Mouse (Mus musculus) C2C12 (cell line): ENCODE results near the gene Dusp9. TPM values are rescaled to one million over a fixed set of nuclear protein-coding genes. Genes with fewer than 3 reads are reported as not detected.

Experiments used
- H3K27me3 ChIP-seq: one replicate; pipeline ENCODE4 v1.6.1; 2011; ENCODE audit not compliant: control insufficient read depth, insufficient read depth, insufficient read length
- H3K36me3 ChIP-seq: one replicate; pipeline ENCODE4 v1.6.1; 2011; ENCODE audit not compliant: control insufficient read depth, insufficient read depth
- H3K4me3 ChIP-seq: one replicate; pipeline ENCODE4 v1.5.1; 2011; ENCODE audit warnings: mild to moderate bottlenecking, control low read depth; ENCODE audit not compliant: poor library complexity, insufficient read depth, severe bottlenecking
- H3K79me2 ChIP-seq: one replicate; pipeline ENCODE4 v1.6.1; 2011; ENCODE audit not compliant: control insufficient read depth, insufficient read depth
- H3K79me3 ChIP-seq: one replicate; pipeline ENCODE4 v1.6.1; 2011; ENCODE audit warnings: low read depth, control low read depth
- H3ac ChIP-seq: one replicate; pipeline ENCODE3; 2011; ENCODE audit warnings: low read depth; ENCODE audit not compliant: control insufficient read depth, insufficient read length
- CEBPB ChIP-seq: IDR thresholded peaks from one replicate; pipeline ENCODE4 v1.6.1; 2011; ENCODE audit warnings: low read depth, mild to moderate bottlenecking, control low read depth, moderate library complexity
- CTCF ChIP-seq: IDR thresholded peaks from one replicate; pipeline ENCODE4 v1.5.1; 2011; ENCODE audit not compliant: control insufficient read depth, insufficient read depth, insufficient read length
- FOSL1 ChIP-seq: IDR thresholded peaks from one replicate; pipeline ENCODE4 v1.8.0; 2011; ENCODE audit warnings: mild to moderate bottlenecking, low read length; ENCODE audit not compliant: poor library complexity, insufficient read depth, severe bottlenecking
- MAX ChIP-seq: IDR thresholded peaks from one replicate; pipeline ENCODE4 v1.6.1; 2011; ENCODE audit warnings: mild to moderate bottlenecking, control low read depth
- MYOD1 ChIP-seq: IDR thresholded peaks from one replicate; pipeline ENCODE4 v1.6.1; 2011; ENCODE audit warnings: low read depth; ENCODE audit not compliant: control insufficient read depth, insufficient read length
- MYOG ChIP-seq: IDR thresholded peaks from one replicate; pipeline ENCODE4 v1.6.1; 2011; ENCODE audit not compliant: control insufficient read depth, insufficient read length; ENCODE audit errors: extremely low read depth
- USF1 ChIP-seq: IDR thresholded peaks from one replicate; pipeline ENCODE4 v1.6.1; 2011; ENCODE audit warnings: low read depth, mild to moderate bottlenecking, control low read depth, moderate library complexity
- polyA plus RNA-seq: library from polyadenylated mRNA; unstranded; fragments of >200 nt; fragmentation: generic; extraction: Trizol; gene quantifications from one replicate; pipeline ENCODE4 v1.2.1, GENCODE M21; 2012; ENCODE audit warnings: missing spikeins

The Dusp9 gene
- polyA plus RNA-seq, 1 experiment = 22.3 TPM

- Histone ChIP-seq H3K79me2 (no peaks in the 10 kb centered on the region), H3K79me3 (no peaks in the 10 kb centered on the region), H3K36me3 (no peaks in the 10 kb centered on the region), H3K4me3 (no peak overlapping the region), H3ac (no peak overlapping the region), H3K27me3 (peaks cover 9% of the 10 kb centered on the region)
- TF ChIP-seq CTCF = no peak
- no peak for TF ChIP-seq MAX
- no peak for TF ChIP-seq CEBPB
- TF ChIP-seq MYOG = no peak
- no peak for TF ChIP-seq FOSL1
- TF ChIP-seq MYOD1 = no peak
- no peak for TF ChIP-seq USF1
Measured at GRCm38 (mm10) chrX:73658391-73658790, 19.2 kb downstream of the Dusp9 start.

DNA sequence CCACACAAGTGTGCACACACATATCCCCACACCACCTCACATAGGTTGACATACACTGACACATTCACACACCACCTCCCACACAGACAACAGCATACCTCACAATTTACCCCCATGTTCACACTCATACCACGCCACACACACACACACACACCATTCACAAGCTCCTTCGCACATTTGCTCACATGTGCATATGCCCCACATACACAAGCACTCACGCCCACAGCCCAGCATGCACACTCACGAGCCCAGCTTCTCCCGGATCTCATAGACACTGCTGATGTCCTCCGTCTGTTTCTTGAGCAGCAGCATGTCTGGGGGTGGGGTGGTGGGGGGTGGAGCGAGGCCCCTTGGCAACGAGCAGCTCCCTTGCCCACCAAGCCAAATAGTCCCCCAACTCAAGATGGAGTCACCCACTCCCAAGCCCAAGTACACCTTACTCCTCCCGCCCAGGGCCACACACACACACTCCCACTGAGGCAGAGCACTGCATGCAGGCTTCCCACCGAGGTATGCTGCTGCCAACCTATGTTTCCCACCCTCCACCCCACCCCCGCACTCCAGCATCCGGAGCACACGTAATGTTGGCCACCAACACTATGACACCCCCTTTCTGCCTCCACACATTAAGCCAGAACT is 19.8 kb downstream of the Dusp9 start:
- Histone ChIP-seq H3K27me3 (peaks cover 9% of the 10 kb centered on the region), H3ac (no peak overlapping the region), H3K79me3 (no peaks in the 10 kb centered on the region), H3K79me2 (no peaks in the 10 kb centered on the region), H3K36me3 (no peaks in the 10 kb centered on the region), H3K4me3 (no peak overlapping the region)
- TF ChIP-seq MAX (no peak), CTCF (no peak), MYOG (no peak), USF1 (no peak), FOSL1 (no peak), CEBPB (no peak), MYOD1 (no peak)

DNA sequence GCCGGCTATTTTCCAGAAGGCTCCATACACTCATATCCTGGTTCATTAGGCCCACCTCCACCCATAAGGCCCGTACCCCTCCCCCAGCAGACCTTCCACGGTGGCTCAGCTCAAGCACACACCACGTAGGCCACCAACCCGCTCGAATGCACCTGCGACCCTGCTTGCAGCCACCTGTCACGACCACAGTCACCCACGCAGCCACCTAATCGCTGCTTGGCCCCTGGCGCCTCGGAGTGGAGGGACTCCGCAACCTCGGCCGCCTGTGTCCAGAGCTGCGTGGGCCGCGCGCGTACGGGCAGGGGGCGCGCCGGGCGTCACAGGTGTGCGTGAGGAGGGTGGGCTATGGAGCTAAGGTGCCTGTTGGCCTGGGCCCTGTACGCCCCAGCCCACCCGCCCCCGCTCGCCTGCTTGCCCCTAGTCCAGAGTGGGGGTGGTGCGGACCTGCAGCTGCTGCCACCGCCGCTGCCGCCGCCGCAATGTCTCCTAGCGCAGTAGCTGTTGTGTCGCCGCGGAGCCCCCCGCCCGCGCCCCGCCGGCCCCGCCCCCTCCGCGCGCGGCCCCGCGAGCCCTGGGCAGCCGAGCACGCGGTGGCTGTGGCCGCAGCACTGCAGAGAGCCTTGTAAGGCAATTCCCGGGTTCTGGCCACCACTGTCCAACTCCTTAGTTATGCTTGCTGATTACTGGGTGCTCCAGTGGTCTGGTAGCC is 20.5 kb downstream of the Dusp9 start, which contains the start of gene Pnck:
TSS of gene Pnck (minus strand) at position 543 of the 709 bp plus-strand sequence.
- H3ac ChIP-seq = no peak within 1 kb of the TSS
- no peaks in the 10 kb centered on the region for H3K79me2 ChIP-seq
- no peaks in the 10 kb centered on the region for H3K79me3 ChIP-seq
- H3K27me3 ChIP-seq = peaks cover 9% of the 10 kb centered on the region
- no peaks in the 10 kb centered on the region for H3K36me3 ChIP-seq
- TF ChIP-seq CTCF = no peak
- TF ChIP-seq MYOD1 = no peak
- TF ChIP-seq MAX = no peak
- TF ChIP-seq USF1 = no peak
- no peak for TF ChIP-seq CEBPB
- no peak for TF ChIP-seq FOSL1
- no peak for TF ChIP-seq MYOG
- H3K4me3 ChIP-seq = no peak within 1 kb of the TSS

DNA sequence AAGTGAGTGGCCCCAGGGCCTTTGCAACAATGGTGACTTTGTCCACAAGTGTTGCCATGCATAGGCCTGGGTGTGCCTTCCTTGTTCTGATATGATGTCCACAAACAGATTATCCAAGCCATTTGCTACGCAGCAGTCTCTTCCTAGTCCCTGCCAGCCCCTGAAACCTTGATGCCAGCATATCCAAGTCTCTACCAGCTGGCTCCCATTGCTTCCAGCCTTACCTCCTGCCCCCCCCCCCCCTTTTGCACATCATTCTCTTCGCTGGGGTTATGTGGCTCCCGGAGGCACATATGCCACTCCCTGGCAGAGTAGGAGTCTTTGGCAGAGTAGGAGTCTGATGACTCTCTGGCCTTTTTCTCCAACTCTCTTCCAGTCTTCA is 21.1 kb downstream of the Dusp9 start:
- no peak for TF ChIP-seq FOSL1
- no peak for TF ChIP-seq USF1
- no peak for TF ChIP-seq MAX
- TF ChIP-seq MYOG = no peak
- TF ChIP-seq CTCF = no peak
- no peak for TF ChIP-seq CEBPB
- no peak for TF ChIP-seq MYOD1
- H3K27me3 ChIP-seq = peaks cover 9% of the 10 kb centered on the region

DNA sequence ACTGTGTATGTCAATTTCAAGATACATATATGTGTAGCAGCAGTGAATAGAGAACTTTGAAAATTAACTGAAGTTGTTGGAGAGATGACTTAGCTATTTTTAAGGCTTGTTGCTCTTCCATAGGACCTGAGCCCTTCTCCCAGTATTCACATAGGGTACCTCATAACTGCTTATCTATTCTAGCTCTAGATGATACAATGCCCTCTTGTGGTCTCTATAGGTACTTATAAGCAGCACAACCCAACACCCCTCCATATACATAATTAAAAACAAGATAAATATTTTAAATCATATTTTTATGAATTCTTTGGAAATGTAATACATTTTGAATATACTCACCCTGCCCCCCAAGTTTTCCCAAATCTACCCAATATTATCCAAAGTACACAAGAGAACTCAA is 23.9 kb downstream of the Dusp9 start:
- H3K79me3 ChIP-seq = no peaks in the 10 kb centered on the region
- TF ChIP-seq FOSL1 (no peak), MYOD1 (no peak), MYOG (no peak), CTCF (no peak)
- H3K36me3 ChIP-seq = no peaks in the 10 kb centered on the region
- H3K4me3 ChIP-seq = no peak overlapping the region
- no peak overlapping the region for H3ac ChIP-seq
- H3K27me3 ChIP-seq = peaks cover 9% of the 10 kb centered on the region
- no peaks in the 10 kb centered on the region for H3K79me2 ChIP-seq

More for the DNA sequence above, 21.1 kb downstream of the Dusp9 start:
- Histone ChIP-seq H3K79me3 (no peaks in the 10 kb centered on the region), H3ac (no peak overlapping the region), H3K36me3 (no peaks in the 10 kb centered on the region), H3K79me2 (no peaks in the 10 kb centered on the region), H3K4me3 (no peak overlapping the region)
